Mouse (Mus musculus) erythroblast, embryonic 14.5 days (primary cell): Measurements from ENCODE around the gene Nupl2.

Source experiments
- GATA1 ChIP-seq: IDR thresholded peaks from 2 replicates; pipeline ENCODE4 v1.6.1; 2012; ENCODE audit warnings: low read length, inconsistent platforms, mixed read lengths
- TAL1 ChIP-seq: IDR thresholded peaks from 3 replicates; pipeline ENCODE4 v1.6.1; 2012; ENCODE audit warnings: low read length, inconsistent platforms, mixed read lengths

DNA sequence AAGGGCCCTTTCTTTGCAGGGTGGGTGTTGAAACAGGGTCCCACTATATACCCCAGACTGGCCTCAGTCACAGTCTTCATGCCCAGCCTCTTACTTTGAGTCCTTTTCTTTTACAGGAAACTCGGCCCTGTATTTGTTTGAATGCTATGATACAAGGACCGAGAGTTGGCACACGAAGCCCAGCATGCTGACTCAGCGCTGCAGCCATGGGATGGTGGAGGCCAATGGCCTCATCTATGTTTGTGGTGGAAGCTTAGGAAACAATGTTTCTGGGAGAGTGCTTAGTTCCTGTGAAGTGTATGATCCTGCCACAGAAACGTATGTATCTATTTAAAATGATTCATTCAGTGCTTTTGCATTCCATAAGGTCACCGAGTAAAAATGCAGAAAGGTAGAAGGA, 8.0 kb upstream of the Nupl2 start:
- TF ChIP-seq TAL1, result no peak
- no peak for TF ChIP-seq GATA1
